Mouse (Mus musculus) cerebellum, adult 2 months (tissue): ENCODE measurements around the gene Ccn6. TPM values are rescaled to one million over a fixed set of nuclear protein-coding genes. Genes with fewer than 3 reads are reported as not detected.
A peak's percentile ranks its signal among the peaks of the same experiment; 100 is the strongest.
"Not testable (repeated sequence)": the region's sequence is repeated elsewhere in the genome, so short reads cannot be mapped to it uniquely, and the experiment has no call there.

ENCODE experiments used
- DNase-seq, 2 experiments: peaks; one replicate each; pipeline ENCODE4 v3.0.0; 2021
- H3K27ac ChIP-seq: fragments of 200-500 bp; 2 replicates; pipeline ENCODE4 v1.5.1; 2012; ENCODE audit warnings: low read length, control low read depth, inconsistent platforms; ENCODE audit not compliant: insufficient read depth
- H3K27me3 ChIP-seq: fragments of 200-500 bp; 2 replicates; pipeline ENCODE4 v1.6.1; 2012; ENCODE audit warnings: inconsistent platforms, mild to moderate bottlenecking, low read length, moderate library complexity; ENCODE audit not compliant: control insufficient read depth, insufficient read depth
- H3K4me1 ChIP-seq: fragments of 200-500 bp; 2 replicates; pipeline ENCODE4 v1.6.1; 2011; ENCODE audit warnings: low read length; ENCODE audit not compliant: control insufficient read depth, insufficient read depth
- H3K4me3 ChIP-seq: fragments of 200-500 bp; replicated peaks from 2 replicates; pipeline ENCODE3; 2011; ENCODE audit warnings: mild to moderate bottlenecking, low read depth, low read length, control low read depth; ENCODE audit not compliant: insufficient read depth
- CTCF ChIP-seq: fragments of 200-500 bp; IDR thresholded peaks from 2 replicates; pipeline ENCODE4 v1.5.1; 2011; ENCODE audit warnings: low read depth, mild to moderate bottlenecking, control low read depth, low read length, moderate library complexity, borderline replicate concordance; ENCODE audit not compliant: insufficient read depth
- POLR2A ChIP-seq: fragments of 200-500 bp; IDR thresholded peaks from 2 replicates; pipeline ENCODE4 v1.6.1; 2011; ENCODE audit warnings: low read length, control low read depth, borderline replicate concordance; ENCODE audit not compliant: insufficient read depth
- WGBS: fragments of 180-500 bp; shearing (Covaris S2); methylation state at CpG from one replicate; pipeline ENCODE4 v1.1.7; 2018; 5-methylcytosine and 5-hydroxymethylcytosine counted together
- polyA plus RNA-seq: library from polyadenylated mRNA; depleted of rRNA; stranded (reverse); fragments of >200 nt; gene quantifications from 2 replicates; pipeline ENCODE4 v1.2.3, GENCODE M21; 2012; rRNA removed

Gene Ccn6
- polyA plus RNA-seq = 0.21 TPM in 2 replicates

DNA sequence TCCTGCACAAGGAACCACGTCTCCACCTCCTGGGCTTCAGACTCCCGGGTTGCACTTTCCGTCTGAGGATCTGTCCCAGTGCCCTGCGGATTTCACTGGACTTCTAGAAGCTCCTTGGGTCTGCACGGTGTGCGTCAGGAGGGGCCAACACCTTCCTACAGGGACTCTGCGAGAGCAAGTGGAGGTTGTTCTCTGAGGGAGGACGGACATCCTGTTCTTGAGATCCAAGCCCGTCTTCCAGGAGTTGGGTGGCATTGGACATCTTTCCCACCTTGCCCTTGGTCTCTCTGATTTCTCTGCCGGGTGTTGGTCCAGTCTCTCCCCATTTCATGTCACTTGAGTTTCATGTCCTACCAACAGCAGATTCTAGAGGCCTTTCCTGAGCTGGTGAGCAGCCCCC is at the start of gene Ccn6:
Gene Ccn6 (minus strand): TSS at position 101 of the 400 bp plus-strand sequence.
- Histone ChIP-seq H3K27me3 (no peaks in the 10 kb centered on the region), H3K4me1 (no peaks in the 10 kb centered on the region), H3K4me3 (no peak within 1 kb of the TSS), H3K27ac (no peak within 1 kb of the TSS)
- no peak for DNase-seq
- 84% methylated on average over 10 of the region's 10 CpGs for WGBS
- TF ChIP-seq POLR2A (no peak), CTCF (no peak)

DNA sequence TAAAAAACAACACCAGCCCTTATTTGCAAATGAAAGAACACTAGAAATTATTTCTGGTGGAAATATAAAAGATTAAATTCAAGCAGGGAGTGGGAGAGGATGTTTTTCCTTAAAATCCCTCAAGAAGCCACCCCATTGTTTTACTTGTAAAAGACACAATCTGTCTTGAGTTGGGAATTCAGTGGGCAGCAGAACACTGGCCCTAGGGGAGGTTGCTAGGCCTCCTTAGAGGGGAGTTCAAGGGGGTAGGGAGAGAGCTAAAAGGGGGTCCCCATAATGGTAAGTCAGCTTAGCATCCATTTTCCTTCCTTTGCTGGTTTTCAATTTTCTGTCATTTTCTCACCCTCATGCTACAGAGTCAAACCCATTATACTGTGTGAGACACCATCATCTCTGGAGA is 46.4 kb upstream of the Ccn6 start:
- Histone ChIP-seq H3K4me3 (no peak overlapping the region), H3K27ac (no peak overlapping the region), H3K4me1 (no peaks in the 10 kb centered on the region), H3K27me3 (no peaks in the 10 kb centered on the region)
- no peak for DNase-seq
- TF ChIP-seq CTCF = no peak
- no peak for TF ChIP-seq POLR2A

DNA sequence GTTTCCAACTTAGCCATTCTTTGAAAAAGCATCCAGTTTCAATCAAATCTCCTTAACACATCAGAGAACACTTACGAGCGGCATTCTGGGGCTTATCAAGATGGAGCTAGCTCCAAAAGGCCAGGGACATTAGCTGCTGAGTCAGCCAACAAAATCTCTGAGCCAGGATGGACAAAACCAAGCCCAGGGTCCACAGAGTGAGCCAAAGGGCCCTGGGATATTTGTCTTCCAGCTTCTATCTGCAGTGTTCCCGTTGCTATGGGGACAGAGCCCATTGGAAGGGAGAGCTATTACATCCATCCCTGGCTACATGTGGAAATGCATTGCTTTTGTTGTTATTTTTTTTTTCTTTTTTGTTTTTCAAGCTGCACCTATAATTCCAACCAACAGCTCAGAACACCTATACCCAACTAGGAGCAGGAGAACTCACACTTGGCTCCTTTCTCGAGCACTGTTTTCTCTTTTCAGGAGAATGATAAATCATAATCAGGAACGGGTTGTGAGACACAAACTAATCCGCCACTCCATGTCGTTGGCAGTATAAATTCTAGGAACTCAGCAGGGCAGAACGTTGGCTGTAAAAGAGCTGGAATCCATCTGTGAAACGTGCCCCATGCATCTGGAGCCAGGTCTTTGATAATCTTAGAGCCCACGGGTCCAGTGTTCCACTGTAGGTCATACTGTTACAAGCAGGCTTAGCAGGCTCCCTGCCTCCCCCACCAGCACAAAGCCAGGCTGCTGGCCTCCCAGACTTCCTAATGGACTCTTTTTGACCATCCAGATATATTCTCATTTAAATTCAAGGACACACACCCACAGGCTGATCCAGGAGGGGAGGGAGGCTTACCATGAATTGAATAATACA is 45.8 kb upstream of the Ccn6 start:
- Histone ChIP-seq H3K27me3 (no peaks in the 10 kb centered on the region), H3K4me3 (no peak overlapping the region), H3K27ac (no peak overlapping the region), H3K4me1 (no peaks in the 10 kb centered on the region)
- DNase-seq = peak in 1 of 2 experiments; percentile 31
- 29% methylated on average over 10 of the region's 10 CpGs for WGBS
- no peak for TF ChIP-seq POLR2A
- TF ChIP-seq CTCF = no peak

GRCm38 (mm10) chr10:39208712-39209111 is 45.1 kb upstream of the Ccn6 start:
- DNase-seq = no peak
- Histone ChIP-seq H3K4me1 (no peaks in the 10 kb centered on the region), H3K27ac (no peak overlapping the region; the same call in 1 of the 2 replicates), H3K4me3 (no peak overlapping the region), H3K27me3 (no peaks in the 10 kb centered on the region)
- 57% methylated on average over 4 of the region's 4 CpGs for WGBS
- TF ChIP-seq CTCF = no peak
- no peak for TF ChIP-seq POLR2A

- 82% methylated on average over 3 of the region's 3 CpGs for WGBS
- DNase-seq = no peak
- TF ChIP-seq CTCF (no peak), POLR2A (no peak)
- H3K27me3 ChIP-seq = no peaks in the 10 kb centered on the region
- H3K4me3 ChIP-seq = no peak overlapping the region
- no peaks in the 10 kb centered on the region for H3K4me1 ChIP-seq
- no peak overlapping the region for H3K27ac ChIP-seq
Measured at GRCm38 (mm10) chr10:39207310-39207855, 43.8 kb upstream of the Ccn6 start.

DNA sequence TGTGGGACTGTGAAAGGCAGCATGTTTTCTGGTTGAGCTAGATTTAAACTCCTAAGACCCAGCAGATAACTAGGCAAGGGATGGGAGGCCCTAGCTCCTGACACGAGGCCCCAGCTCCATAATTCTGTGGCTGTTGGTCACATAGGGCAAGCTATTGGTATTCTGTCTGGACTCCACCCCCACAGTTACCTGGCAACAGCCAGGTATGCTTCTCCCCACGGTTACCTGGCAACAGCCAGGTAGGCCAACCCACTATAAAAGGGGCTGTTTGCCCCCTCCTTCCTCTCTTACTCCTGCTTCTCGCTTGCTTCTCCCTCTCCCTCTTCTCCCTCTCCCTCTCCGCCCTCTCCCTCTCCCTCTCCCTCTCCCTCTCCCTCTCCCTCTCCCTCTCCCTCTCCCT is 38.9 kb upstream of the Ccn6 start:
- WGBS = 62% methylated on average over 4 of the region's 4 CpGs
- Histone ChIP-seq H3K27me3 (no peaks in the 10 kb centered on the region), H3K4me3 (no peak overlapping the region), H3K4me1 (no peaks in the 10 kb centered on the region), H3K27ac (no peak overlapping the region)
- TF ChIP-seq POLR2A (no peak), CTCF (no peak)
- no peak for DNase-seq

- DNase-seq, H3K27ac ChIP-seq, H3K4me3 ChIP-seq, H3K4me1 ChIP-seq, H3K27me3 ChIP-seq: not testable (repeated sequence)
- 94% methylated on average over 11 of the region's 11 CpGs for WGBS
Measured at GRCm38 (mm10) chr10:39198216-39198615, 34.6 kb upstream of the Ccn6 start.

GRCm38 (mm10) chr10:39192673-39193072 is 29.1 kb upstream of the Ccn6 start:
- H3K27ac ChIP-seq = no peak overlapping the region
- TF ChIP-seq POLR2A (no peak), CTCF (no peak)
- H3K4me3 ChIP-seq = no peak overlapping the region
- H3K4me1 ChIP-seq = no peaks in the 10 kb centered on the region
- DNase-seq = no peak
- H3K27me3 ChIP-seq = no peaks in the 10 kb centered on the region
- 95% methylated on average over 3 of the region's 3 CpGs for WGBS
